Mouse (Mus musculus) forebrain, embryonic 16.5 days (tissue): ENCODE measurements around the gene Myct1. TPM values are rescaled to one million over a fixed set of nuclear protein-coding genes. Genes with fewer than 3 reads are reported as not detected.

Source experiments
- ATAC-seq: fragments of 200-750 bp; cut with Nextera tagmentation; 2 replicates; pipeline ENCODE4 v1.8.0; 2017; ENCODE audit warnings: mild to moderate bottlenecking, moderate library complexity
- H3K27ac ChIP-seq: fragments of 300-500 bp; sonication (generic); 2 replicates; pipeline ENCODE4 v1.5.1; 2014; ENCODE audit warnings: low read length, control low read depth
- H3K27me3 ChIP-seq: fragments of 300-500 bp; sonication (generic); replicated peaks from 2 replicates; pipeline ENCODE4 v1.6.1; 2014; ENCODE audit warnings: low read length; ENCODE audit not compliant: control insufficient read depth, insufficient read depth
- H3K36me3 ChIP-seq: fragments of 300-500 bp; sonication (generic); 2 replicates; pipeline ENCODE4 v1.6.1; 2014; ENCODE audit not compliant: control insufficient read depth, insufficient read depth
- H3K4me1 ChIP-seq: fragments of 300-500 bp; sonication (generic); replicated peaks from 2 replicates; pipeline ENCODE4 v1.6.1; 2014; ENCODE audit warnings: low read length; ENCODE audit not compliant: control insufficient read depth, insufficient read depth
- H3K4me2 ChIP-seq: fragments of 300-500 bp; sonication (generic); 2 replicates; pipeline ENCODE4 v1.6.1; 2014; ENCODE audit warnings: mild to moderate bottlenecking, low read length, control low read depth
- H3K4me3 ChIP-seq: fragments of 300-500 bp; sonication (generic); replicated peaks from 2 replicates; pipeline ENCODE4 v1.5.1; 2014; ENCODE audit warnings: mild to moderate bottlenecking, low read length, control low read depth
- H3K9ac ChIP-seq: fragments of 300-500 bp; sonication (generic); replicated peaks from 2 replicates; pipeline ENCODE4 v1.6.1; 2014; ENCODE audit warnings: low read depth, low read length, control low read depth
- H3K9me3 ChIP-seq: fragments of 300-500 bp; sonication (generic); 2 replicates; pipeline ENCODE4 v1.6.1; 2016; ENCODE audit warnings: low read length; ENCODE audit not compliant: control insufficient read depth
- WGBS: fragments of 180-500 bp; shearing (Covaris S2); extraction: QIAGEN DNeasy Blood & Tissue Kit; methylation state at CpG from one replicate; pipeline ENCODE4 v1.1.7; 2014; 5-methylcytosine and 5-hydroxymethylcytosine counted together
- polyA plus RNA-seq: library from polyadenylated mRNA; unstranded; fragments of >200 nt; fragmentation: Nextera tagmentation; extraction: Ambion mirVana; gene quantifications from 2 replicates; pipeline ENCODE4 v1.2.1, GENCODE M21; 2015

The Myct1 gene
- polyA plus RNA-seq, 1 experiment from 2014 or later = 0.61 TPM

- no peaks in the 10 kb centered on the region for H3K4me1 ChIP-seq
- H3K27me3 ChIP-seq = no peaks in the 10 kb centered on the region
- no peaks in the 10 kb centered on the region for H3K36me3 ChIP-seq
- no peak for ATAC-seq
- H3K9me3 ChIP-seq = no peaks in the 10 kb centered on the region
- H3K4me2 ChIP-seq = no peak overlapping the region
- no peak overlapping the region for H3K9ac ChIP-seq
- WGBS = 86% methylated on average over 4 of the region's 4 CpGs
- H3K27ac ChIP-seq = no peak overlapping the region
- no peak overlapping the region for H3K4me3 ChIP-seq
Measured at GRCm38 (mm10) chr10:5560526-5560925, 33.0 kb upstream of the Myct1 start.

DNA sequence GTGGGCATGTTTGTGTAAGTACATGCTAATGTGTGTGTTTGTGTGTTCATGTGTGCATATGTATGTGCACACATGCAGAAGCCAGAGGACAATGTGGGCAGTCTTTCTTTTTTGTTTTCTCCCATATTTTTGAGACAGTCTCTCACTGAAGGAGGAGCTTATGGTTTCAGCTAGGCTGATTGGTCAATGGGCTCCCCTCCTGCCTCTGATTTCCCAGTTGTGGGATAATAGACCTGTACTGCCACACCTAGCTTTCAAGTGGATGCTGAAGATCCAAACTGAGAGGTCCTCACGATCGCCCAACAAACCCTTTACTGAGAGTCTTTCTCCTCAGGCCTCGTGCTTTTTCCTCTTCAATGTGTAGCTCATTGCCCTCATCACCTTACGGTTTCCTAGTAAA is 31.9 kb upstream of the Myct1 start:
- Histone ChIP-seq H3K4me2 (no peak overlapping the region), H3K9me3 (no peaks in the 10 kb centered on the region), H3K4me3 (no peak overlapping the region), H3K4me1 (no peaks in the 10 kb centered on the region), H3K36me3 (no peaks in the 10 kb centered on the region), H3K9ac (no peak overlapping the region), H3K27ac (no peak overlapping the region), H3K27me3 (no peaks in the 10 kb centered on the region)
- 84% methylated on average over 4 of the region's 4 CpGs for WGBS
- no peak for ATAC-seq

DNA sequence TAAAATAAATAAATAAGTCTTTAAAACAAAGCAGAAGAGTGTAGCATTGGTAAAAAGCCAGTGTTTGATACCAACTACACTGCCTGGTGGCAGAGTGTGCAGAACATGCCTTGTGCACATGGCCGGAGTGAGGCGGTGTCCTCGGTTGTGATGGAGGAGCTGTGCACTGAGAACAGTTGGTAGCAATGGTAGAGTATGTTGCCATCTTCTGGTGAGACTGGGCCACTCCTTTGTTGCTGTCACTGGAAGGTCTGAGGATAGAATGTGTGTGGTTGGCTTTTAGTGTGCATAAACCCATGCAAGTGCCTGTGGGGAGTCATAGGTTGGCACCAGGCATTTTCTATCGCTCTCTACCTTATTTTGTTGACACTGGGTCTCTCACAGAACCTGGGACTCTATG is 24.6 kb upstream of the Myct1 start:
- Histone ChIP-seq H3K27me3 (no peaks in the 10 kb centered on the region), H3K4me2 (no peak overlapping the region), H3K9ac (no peak overlapping the region), H3K4me3 (no peak overlapping the region), H3K36me3 (no peaks in the 10 kb centered on the region), H3K27ac (no peak overlapping the region), H3K4me1 (no peaks in the 10 kb centered on the region), H3K9me3 (no peaks in the 10 kb centered on the region)
- ATAC-seq = no peak
- WGBS = 89% methylated on average over 4 of the region's 4 CpGs

- Histone ChIP-seq H3K9ac (no peak overlapping the region), H3K36me3 (no peaks in the 10 kb centered on the region), H3K4me1 (no peaks in the 10 kb centered on the region), H3K27ac (no peak overlapping the region), H3K4me3 (no peak overlapping the region), H3K27me3 (no peaks in the 10 kb centered on the region), H3K4me2 (no peak overlapping the region), H3K9me3 (no peaks in the 10 kb centered on the region)
- ATAC-seq = no peak
- 88% methylated on average over 8 of the region's 8 CpGs for WGBS
Measured at GRCm38 (mm10) chr10:5570059-5570458, 23.5 kb upstream of the Myct1 start.

- H3K9ac ChIP-seq = no peak overlapping the region
- H3K4me2 ChIP-seq = no peak overlapping the region
- H3K36me3 ChIP-seq = no peaks in the 10 kb centered on the region
- no peak for ATAC-seq
- no peaks in the 10 kb centered on the region for H3K4me1 ChIP-seq
- no peak overlapping the region for H3K27ac ChIP-seq
- H3K9me3 ChIP-seq = no peaks in the 10 kb centered on the region
- WGBS = 85% methylated on average over 5 of the region's 5 CpGs
- no peaks in the 10 kb centered on the region for H3K27me3 ChIP-seq
- H3K4me3 ChIP-seq = no peak overlapping the region
Measured at GRCm38 (mm10) chr10:5571332-5571731, 22.2 kb upstream of the Myct1 start.

GRCm38 (mm10) chr10:5573328-5573727 is 20.2 kb upstream of the Myct1 start:
- WGBS = 47% methylated on average over 2 of the region's 2 CpGs
- Histone ChIP-seq H3K27me3 (no peaks in the 10 kb centered on the region), H3K4me1 (no peaks in the 10 kb centered on the region), H3K4me3 (no peak overlapping the region), H3K27ac (no peak overlapping the region), H3K4me2 (no peak overlapping the region), H3K36me3 (no peaks in the 10 kb centered on the region), H3K9ac (no peak overlapping the region), H3K9me3 (no peaks in the 10 kb centered on the region)
- no peak for ATAC-seq

DNA sequence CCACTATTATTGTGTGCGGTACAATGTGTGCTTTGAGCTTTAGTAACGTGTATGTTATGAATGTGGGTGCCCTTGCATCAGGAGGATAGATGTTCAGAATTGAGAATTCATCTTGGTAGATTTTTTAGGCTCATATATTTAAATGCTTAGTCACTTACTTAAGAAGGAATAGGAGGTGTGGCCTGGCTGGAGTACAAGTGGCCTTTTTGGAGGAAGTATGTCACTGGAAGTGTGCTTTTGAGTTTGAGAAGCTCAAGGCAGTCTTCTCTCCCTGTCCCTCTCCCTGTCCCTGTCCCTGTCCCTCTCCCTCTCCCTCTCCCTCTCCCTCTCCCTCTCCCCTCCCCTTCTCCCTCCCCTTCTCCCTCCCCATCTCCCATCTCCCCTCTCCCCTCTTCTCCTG is 2.5 kb upstream of the Myct1 start:
- Histone ChIP-seq H3K4me3 (no peak overlapping the region), H3K9ac (no peak overlapping the region), H3K27ac (no peak overlapping the region), H3K9me3 (no peaks in the 10 kb centered on the region), H3K36me3 (no peaks in the 10 kb centered on the region), H3K4me2 (no peak overlapping the region), H3K4me1 (no peaks in the 10 kb centered on the region), H3K27me3 (no peaks in the 10 kb centered on the region)
- no peak for ATAC-seq
- WGBS = 85% methylated on average over 2 of the region's 2 CpGs

- Histone ChIP-seq H3K27ac (no peak overlapping the region), H3K27me3 (no peaks in the 10 kb centered on the region), H3K4me2 (no peak overlapping the region), H3K4me1 (no peaks in the 10 kb centered on the region), H3K36me3 (no peaks in the 10 kb centered on the region), H3K4me3 (no peak overlapping the region), H3K9ac (no peak overlapping the region), H3K9me3 (no peaks in the 10 kb centered on the region)
- 84% methylated on average over 4 of the region's 4 CpGs for WGBS
- ATAC-seq = no peak
Measured at GRCm38 (mm10) chr10:5591996-5592395, 1.6 kb upstream of the Myct1 start.

- Histone ChIP-seq H3K9ac (no peak overlapping the region), H3K36me3 (no peaks in the 10 kb centered on the region), H3K27me3 (no peaks in the 10 kb centered on the region), H3K4me3 (no peak overlapping the region), H3K9me3 (no peaks in the 10 kb centered on the region), H3K4me2 (no peak overlapping the region), H3K4me1 (no peaks in the 10 kb centered on the region), H3K27ac (no peak overlapping the region)
- 73% methylated on average over 5 of the region's 5 CpGs for WGBS
- ATAC-seq = no peak
Measured at GRCm38 (mm10) chr10:5594457-5594856, 882 bp downstream of the Myct1 start.

DNA sequence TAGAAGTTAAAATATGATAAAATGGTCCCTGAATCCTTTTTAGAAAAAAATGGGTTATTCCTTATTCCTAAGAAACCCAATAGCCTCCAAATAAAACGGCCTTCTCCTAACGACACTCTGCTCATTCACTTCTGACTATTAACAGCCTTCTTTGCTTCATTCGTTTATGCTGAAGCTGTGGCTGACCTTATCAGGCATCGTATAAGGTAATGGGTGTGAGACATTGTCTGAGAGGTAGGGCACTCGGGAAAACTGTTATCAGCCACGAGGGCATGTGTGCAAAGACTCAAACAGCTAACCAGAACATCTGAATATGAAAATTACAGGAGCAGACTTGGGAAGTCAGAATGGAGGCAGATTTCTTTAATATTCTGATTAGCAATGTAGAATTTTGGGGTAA is 3.0 kb downstream of the Myct1 start:
- Histone ChIP-seq H3K36me3 (no peaks in the 10 kb centered on the region), H3K9ac (no peak overlapping the region), H3K9me3 (no peaks in the 10 kb centered on the region), H3K27ac (no peak overlapping the region), H3K27me3 (no peaks in the 10 kb centered on the region), H3K4me1 (no peaks in the 10 kb centered on the region), H3K4me2 (no peak overlapping the region), H3K4me3 (no peak overlapping the region)
- no peak for ATAC-seq
- WGBS = 61% methylated on average over 6 of the region's 6 CpGs
